Mouse (Mus musculus) frontal cortex, postnatal 25 days (tissue): ENCODE measurements around the gene Gfm1.
A peak's percentile ranks its signal among the peaks of the same experiment; 100 is the strongest.

Source experiments
- DNase-seq, 2 experiments: peaks; one replicate each; pipeline ENCODE4 v3.0.0; 2022; ENCODE audit warnings: low spot score in 2 of 2

The Gfm1 gene

DNA sequence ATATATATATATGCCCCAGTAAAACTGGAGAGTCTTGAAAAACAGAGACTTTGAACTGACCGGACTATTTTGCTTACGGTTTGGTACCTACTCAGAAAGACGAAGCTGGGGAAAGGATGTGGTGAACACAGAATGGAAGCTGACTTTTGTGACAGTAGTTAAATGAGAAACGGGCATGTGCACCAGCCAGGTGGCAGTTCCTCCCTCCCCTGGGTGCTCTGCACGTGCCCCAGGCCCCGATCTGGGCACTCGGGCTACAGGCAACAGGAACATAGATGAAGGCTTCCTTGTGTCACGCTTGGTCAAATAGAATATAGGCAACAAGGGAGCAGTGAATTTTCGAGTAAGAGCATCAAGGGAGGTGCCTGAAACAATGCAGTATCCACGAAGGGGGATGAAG lies 66.4 kb downstream of the Gfm1 start:
- no peak for DNase-seq

DNA sequence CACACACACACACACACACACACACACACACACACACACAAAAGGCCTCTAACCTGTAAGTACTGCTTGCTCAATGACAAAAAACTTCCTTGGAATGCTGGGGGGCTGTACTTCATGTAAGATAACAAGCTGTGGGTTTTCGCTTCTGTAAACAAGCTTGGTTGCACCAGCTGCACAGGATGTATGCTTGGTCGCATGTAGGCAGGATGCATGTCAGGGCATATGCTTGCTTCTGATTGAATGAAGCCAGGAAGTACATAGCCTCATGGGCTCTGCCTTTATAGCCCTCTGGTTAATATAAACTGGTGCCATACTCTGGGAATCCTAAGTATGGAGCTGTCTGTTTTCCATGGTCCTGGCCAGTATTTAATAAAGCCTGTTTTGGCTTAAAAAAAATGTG lies 68.1 kb downstream of the Gfm1 start:
- DNase-seq, result no peak

DNA sequence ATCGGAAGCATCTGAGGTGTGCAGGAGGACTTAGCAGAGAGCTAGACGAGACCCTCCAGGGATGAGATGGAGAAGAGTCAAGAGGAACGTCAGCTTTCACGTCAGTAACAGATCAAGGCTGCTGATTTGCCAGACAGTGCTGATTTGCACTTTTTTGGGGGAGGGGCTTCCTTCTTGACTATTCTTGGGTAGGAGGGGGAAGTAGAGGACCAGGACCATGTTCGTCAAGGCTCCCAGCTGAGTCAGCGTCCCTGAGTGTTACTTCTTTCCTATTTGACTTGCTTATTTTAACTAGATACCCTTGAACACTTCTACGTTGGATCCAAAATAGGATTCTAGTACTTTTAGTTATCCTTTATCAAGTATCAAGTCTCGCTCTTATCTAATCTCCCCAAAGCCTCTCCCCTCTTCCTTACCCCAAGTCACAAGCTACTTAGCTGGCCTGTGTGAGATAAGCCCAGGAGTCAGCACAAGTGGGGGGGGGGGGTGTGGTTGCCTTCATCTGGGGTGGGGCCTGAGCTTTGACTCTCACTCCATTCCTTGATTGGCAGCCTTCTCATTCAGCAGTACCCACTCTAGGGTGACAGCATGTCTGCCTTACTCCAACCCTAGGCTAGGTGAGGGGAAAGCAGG lies 69.0 kb downstream of the Gfm1 start:
- DNase-seq, result no peak

DNA sequence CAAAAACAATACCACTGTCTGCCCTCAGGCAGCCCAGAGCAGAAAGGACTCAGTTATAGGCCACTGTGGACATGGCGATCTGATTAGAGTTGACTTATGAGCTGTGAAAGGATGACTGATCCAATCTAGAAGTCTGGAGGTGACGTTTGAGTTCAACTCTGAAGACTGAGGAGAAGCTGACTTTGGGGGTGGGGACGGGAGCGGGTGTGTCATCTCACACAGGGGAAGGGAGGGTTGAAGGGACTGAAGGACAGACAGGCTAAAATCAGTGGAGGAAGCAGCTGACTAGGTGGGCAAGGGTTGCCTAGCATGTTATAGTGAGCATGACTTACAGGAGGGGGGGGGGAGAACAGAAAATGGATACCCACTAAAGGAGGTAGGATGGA lies 69.5 kb downstream of the Gfm1 start:
- no peak for DNase-seq

DNA sequence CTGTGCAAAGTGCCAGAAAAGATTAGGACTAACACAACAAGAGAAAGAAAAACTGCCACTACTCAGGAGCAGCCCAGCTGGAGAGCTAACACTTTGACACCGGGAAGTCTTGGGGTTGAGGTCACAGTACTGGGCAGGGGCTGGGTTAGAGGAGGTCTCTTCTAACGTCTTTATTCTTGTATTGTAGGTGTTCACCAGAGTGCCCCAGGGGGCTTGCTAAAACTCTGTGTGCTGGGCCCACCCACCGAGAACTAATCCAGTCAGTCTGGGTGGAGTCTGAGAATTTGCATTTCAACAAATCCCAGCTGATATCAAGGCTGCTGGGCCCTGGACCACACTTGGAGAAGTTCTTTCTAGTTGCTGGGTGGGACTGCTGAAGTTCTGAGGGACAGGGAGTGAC lies 74.0 kb downstream of the Gfm1 start:
- no peak for DNase-seq

DNA sequence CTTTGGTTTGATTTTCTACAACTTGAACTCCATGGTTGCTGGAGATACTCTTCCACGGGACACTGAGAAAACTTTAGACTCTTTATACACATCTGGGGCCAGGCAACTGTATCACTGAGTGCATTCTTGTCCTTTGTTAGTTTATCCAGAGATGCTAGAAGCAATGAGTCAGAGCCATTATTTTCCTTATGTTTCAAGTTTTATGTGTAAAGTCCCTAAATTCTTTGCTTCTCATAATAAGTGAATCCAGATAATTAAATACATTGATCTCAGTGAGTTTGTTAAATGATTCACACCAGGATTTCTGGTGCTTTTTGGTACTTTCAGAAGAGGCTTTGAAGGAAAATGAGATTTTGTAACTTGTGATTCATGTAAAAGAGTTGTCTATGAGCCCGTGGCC lies 75.4 kb downstream of the Gfm1 start:
- no peak for DNase-seq

DNA sequence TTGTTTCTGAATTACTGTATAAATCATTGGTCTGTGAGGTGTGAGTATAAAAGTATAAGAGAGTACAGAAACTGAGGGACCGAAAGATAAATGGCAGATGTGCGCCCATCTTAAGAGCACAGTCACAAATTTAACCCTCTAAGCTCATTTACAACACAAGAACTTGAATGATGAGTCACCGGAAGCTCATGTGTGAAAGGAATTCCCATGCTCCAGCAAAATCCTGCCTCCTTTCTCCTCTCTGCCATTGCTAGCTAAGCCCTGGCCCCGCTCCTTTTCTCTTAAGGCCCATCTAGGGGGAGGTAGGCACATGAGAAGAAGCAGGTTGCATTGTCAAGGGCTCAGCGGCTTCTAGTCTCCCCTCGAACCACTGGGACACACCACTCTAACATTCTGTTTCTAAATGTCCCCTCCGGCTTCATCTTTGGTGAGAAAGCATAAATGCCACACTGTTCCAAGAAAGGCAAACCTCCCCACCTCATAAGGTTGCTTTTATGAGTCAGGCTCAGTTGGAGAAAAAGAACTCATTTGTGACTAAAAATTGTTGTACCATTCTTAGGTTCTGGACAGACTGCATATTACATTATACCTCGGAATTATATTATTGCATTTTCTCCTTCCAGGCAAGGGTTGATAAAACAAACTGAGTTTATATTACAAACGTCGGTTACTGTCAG lies 78.5 kb downstream of the Gfm1 start:
- no peak for DNase-seq

DNA sequence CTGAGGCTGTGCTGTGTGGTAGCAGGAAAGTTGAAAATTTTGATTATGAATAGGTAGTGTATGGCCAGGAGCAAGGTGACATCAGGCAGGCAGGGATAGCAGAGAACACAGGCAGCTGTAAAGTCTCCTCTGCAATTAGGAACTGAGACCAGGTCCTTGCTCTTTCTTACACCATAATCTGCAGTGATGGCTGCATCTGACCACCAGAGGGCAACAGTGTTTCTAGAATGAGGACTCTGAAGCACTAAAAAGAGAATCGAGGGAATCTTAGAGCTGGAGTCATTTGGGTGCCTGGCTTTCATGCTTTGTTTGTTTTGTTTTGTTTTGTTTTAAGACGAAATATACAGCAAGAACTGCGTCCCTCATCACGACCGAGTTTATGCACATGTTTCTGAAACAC lies 82.9 kb downstream of the Gfm1 start:
- DNase-seq, result peak; percentile 77 to 82

DNA sequence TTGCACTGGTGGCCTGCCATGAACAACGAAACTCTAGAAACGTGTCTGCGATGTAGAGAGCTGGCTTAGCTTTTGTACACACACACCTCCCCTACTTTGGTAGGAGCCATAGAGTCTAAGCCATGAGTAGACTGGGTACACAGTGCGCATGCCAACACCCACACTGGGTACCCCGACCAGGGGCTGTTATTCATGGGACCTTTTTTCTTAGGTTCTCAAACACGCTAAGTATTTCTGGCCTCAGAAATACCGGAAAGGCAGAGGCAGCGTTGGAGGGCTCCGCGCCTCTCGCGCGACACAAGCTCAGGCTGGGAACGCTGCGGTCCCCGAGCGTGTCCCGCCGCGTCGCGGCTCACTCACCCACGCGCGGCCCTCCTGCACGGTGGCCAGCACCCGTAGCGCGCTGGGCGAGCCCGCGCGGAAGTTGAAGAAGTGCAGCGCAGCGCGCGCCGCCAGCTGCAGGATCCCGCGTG lies 84.9 kb downstream of the Gfm1 start:
- DNase-seq, result no peak

DNA sequence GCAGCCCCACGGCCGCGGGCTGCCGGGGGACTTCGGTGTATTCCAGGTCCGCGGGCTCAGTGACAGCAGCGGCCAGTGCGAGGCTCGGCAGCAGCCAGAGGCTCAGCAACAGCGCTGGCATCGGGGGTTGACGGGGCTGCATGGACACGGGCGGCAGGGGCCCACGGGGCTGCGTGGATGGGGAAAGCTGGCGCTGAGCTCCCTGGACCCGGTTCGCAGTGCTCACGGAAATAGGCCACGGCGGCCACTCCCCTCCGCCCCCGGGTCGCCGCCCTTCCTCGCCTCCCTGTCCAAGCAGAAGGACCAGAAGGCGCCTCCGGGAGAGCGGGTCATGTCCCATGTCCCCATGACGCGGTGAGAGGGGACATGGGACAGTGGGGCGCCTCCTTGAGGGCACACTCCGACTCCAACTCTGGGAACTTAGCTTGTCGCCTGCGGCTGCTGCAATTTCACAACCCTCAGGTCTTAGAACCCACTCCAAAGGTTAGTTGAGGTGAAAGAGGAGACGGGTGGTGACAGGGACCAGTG lies 85.4 kb downstream of the Gfm1 start, which contains the start of gene Rarres1:
Rarres1 (minus strand) TSS at position 250 of the 528 bp plus-strand sequence.
- no peak for DNase-seq

DNA sequence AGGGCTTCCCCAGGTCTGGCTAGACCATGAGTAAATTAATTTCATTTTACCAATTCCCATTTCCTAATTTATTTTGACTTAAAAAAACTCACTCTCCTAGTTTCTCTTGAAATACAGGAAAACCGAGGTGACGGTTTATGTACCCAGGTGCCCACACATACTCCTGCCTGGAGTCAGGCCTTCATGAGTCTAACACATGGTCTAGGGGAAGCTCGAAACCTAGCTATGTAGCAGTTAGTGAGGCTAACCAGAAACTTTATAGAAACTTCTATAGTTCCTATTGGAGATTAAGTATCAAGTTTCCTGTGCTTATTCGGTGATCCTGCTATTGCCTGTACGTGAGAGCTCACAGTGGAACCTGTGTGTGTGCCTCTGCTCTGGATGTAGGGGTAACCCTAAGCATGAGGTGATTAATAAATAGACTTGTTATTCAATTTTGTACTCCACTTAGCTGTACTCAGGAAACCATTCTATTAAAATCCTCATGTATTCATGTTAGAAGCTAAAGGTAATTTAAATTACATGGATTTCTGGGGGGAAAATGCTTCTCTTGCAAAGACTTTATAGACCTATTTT lies 90.8 kb downstream of the Gfm1 start:
- no peak for DNase-seq

DNA sequence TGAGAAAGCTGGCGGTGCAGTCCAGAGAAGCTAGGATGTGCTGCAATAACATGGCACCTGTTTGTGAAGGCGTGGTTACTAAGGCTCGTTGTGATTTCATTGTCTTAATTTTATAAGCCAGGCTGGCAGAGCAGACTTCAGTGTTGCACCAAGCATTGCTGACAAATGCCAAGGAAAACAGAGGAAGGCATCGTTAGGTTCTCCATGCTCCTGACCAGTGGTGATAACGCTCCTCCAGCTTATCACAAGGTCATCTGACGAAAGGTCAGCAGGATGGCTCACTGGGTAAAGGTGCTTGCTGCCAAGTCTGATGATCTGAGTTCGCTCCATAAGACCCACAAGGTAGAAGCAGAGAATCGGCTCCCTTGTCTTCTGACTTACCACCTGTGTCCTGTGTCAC lies 92.8 kb downstream of the Gfm1 start:
- no peak for DNase-seq

DNA sequence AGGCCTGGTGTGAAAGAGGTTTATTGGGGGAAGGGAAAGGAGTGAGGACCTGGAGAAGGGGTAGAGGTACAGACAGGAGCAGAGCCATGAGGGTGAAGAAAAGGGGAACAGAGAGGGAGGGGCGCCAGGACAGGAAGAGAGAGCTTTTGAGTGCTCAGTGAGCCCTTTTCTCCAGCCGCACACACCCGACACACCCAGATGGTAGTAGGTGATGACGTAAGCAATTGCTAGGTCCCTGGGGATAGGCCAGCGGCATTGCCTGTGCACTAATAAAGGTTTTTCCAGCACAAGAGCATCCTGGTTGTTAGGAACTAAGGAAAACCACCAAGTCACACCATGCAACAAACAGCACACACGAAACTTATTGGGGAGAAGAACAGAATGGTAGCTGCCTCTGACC lies 94.9 kb downstream of the Gfm1 start:
- DNase-seq, result no peak
